Mouse (Mus musculus) embryonic stem cell, embryonic (primary cell): ENCODE measurements at regions not wholly inside any gene's neighbourhood (a gene's known extent, or its start where the extent isn't known, plus 50 kb on each side); places are given as distances from the start of the nearest gene placed in this dataset.

Source experiments
- CTCF ChIA-PET, 4 experiments: fragments of 300-600 bp in 2 of 4; fragments of 350-600 bp in 2 of 4; sonication (Branson Sonifier 250); formaldehyde crosslinking; loops; one replicate each; lab custom pipeline; 2022; ENCODE audit warnings: inconsistent platforms in 2 of 4; lab: Charles Lee
- POLR2A ChIA-PET, 4 experiments: fragments of 300-600 bp in 2 of 4; fragments of 350-600 bp in 2 of 4; sonication (Branson Sonifier 250); formaldehyde crosslinking; loops; one replicate each; lab custom pipeline; 2022; ENCODE audit warnings: antibody characterized with exemption in 4 of 4, inconsistent platforms in 1 of 4; lab: Charles Lee

- ChIA-PET CTCF (no interaction called here), POLR2A (no interaction called here)
These were observed 53.4 kb upstream of the Olfr1320 start for GRCm38 (mm10) chrX:49618721-49619120.

- ChIA-PET CTCF (interaction anchor here in 1 of 4 experiments (0.6 to 1.1 kb wide), 2 partner anchors 40 to 64 kb away, joined by 3 read pairs; no protein-coding TSS in a partner anchor), POLR2A (no interaction called here)
These were observed 52.6 kb upstream of the Olfr1320 start for GRCm38 (mm10) chrX:49619530-49619929.
